Mouse (Mus musculus) hindbrain, embryonic 14.5 days (tissue): ENCODE results near the gene Acot1. TPM values are rescaled to one million over a fixed set of nuclear protein-coding genes. Genes with fewer than 3 reads are reported as not detected.
"Not testable (repeated sequence)": the region's sequence is repeated elsewhere in the genome, so short reads cannot be mapped to it uniquely, and the experiment has no call there.

Experiments
- ATAC-seq: fragments of 200-750 bp; cut with Nextera tagmentation; 2 replicates; pipeline ENCODE4 v1.8.0; 2017; ENCODE audit warnings: moderate number of reproducible peaks, mild to moderate bottlenecking, moderate TSS enrichment, moderate library complexity; ENCODE audit not compliant: low FRiP score
- DNase-seq: peaks from one replicate; pipeline ENCODE4 v3.0.0-alpha.2; 2015; ENCODE audit warnings: low spot score
- H3K27ac ChIP-seq: fragments of 300-500 bp; sonication (generic); 2 replicates; pipeline ENCODE4 v1.5.1; 2014; ENCODE audit warnings: mild to moderate bottlenecking, moderate library complexity
- H3K27me3 ChIP-seq: fragments of 300-500 bp; sonication (generic); 2 replicates; pipeline ENCODE4 v1.6.1; 2014; ENCODE audit warnings: mild to moderate bottlenecking, low read length, mixed read lengths; ENCODE audit not compliant: control insufficient read depth, insufficient read depth
- H3K36me3 ChIP-seq: fragments of 300-500 bp; sonication (generic); replicated peaks from 2 replicates; pipeline ENCODE4 v1.6.1; 2014; ENCODE audit not compliant: control insufficient read depth, insufficient read depth
- H3K4me1 ChIP-seq: fragments of 300-500 bp; sonication (generic); replicated peaks from 2 replicates; pipeline ENCODE4 v1.6.1; 2014; ENCODE audit warnings: antibody characterized with exemption, low read length, mixed read lengths; ENCODE audit not compliant: control insufficient read depth, insufficient read depth
- H3K4me2 ChIP-seq: fragments of 300-500 bp; sonication (generic); replicated peaks from 2 replicates; pipeline ENCODE4 v1.6.1; 2014; ENCODE audit warnings: mild to moderate bottlenecking, moderate library complexity
- H3K4me3 ChIP-seq: fragments of 300-500 bp; sonication (generic); replicated peaks from 2 replicates; pipeline ENCODE4 v1.5.1; 2014; ENCODE audit warnings: mild to moderate bottlenecking, low read length
- H3K9ac ChIP-seq: fragments of 300-500 bp; sonication (generic); 2 replicates; pipeline ENCODE4 v1.6.1; 2014
- H3K9me3 ChIP-seq: fragments of 300-500 bp; sonication (generic); 2 replicates; pipeline ENCODE4 v1.6.1; 2016; ENCODE audit warnings: low read length; ENCODE audit not compliant: control insufficient read depth
- WGBS: fragments of 180-500 bp; shearing (Covaris S2); extraction: QIAGEN DNeasy Blood & Tissue Kit; methylation state at CpG from one replicate; pipeline ENCODE4 v1.1.7; 2014; 5-methylcytosine and 5-hydroxymethylcytosine counted together
- polyA plus RNA-seq: library from polyadenylated mRNA; unstranded; fragments of >200 nt; fragmentation: Nextera tagmentation; extraction: Ambion mirVana; gene quantifications from 2 replicates; pipeline ENCODE4 v1.2.1, GENCODE M21; 2014

Acot1 gene
- polyA plus RNA-seq, 1 experiment from 2014 or later = 100 TPM

GRCm38 (mm10) chr12:84050744-84051143 is 41.5 kb downstream of the Acot1 start:
- ATAC-seq, H3K4me2 ChIP-seq, H3K4me1 ChIP-seq, H3K9ac ChIP-seq, DNase-seq, H3K36me3 ChIP-seq, H3K27ac ChIP-seq, H3K4me3 ChIP-seq: not testable (repeated sequence)
- 88% methylated on average over 5 of the region's 5 CpGs for WGBS
- peaks cover 16% of the 10 kb centered on the region; the same call in 1 of the 2 replicates for H3K9me3 ChIP-seq
- H3K27me3 ChIP-seq = peaks cover 13% of the 10 kb centered on the region; the same call in 1 of the 2 replicates

- 87% methylated on average over 5 of the region's 5 CpGs for WGBS
- H3K4me1 ChIP-seq = no peaks in the 10 kb centered on the region; the same call in 1 of the 2 replicates
Measured at GRCm38 (mm10) chr12:84051937-84052474, 42.7 kb downstream of the Acot1 start, which contains the start of gene Acot3. TSS of gene Acot3 (plus strand) at chr12:84052144.

GRCm38 (mm10) chr12:84052609-84053008 is 43.3 kb downstream of the Acot1 start:
- Histone ChIP-seq H3K4me3 (no peak overlapping the region), H3K4me1 (no peaks in the 10 kb centered on the region; the same call in 1 of the 2 replicates), H3K9me3 (peaks cover 12% of the 10 kb centered on the region; the same call in 1 of the 2 replicates), H3K9ac (no peak overlapping the region), H3K27me3 (peaks cover 13% of the 10 kb centered on the region; the same call in 1 of the 2 replicates), H3K36me3 (no peaks in the 10 kb centered on the region), H3K4me2 (peak overlapping the region; percentile 80), H3K27ac (no peak overlapping the region)
- 87% methylated on average over 7 of the region's 7 CpGs for WGBS
- no peak for ATAC-seq
- DNase-seq = no peak

More at GRCm38 (mm10) chr12:84051937-84052474, 42.7 kb downstream of the Acot1 start, which contains the start of gene Acot3:
- Histone ChIP-seq H3K9ac (no peak within 1 kb of the TSS), H3K27ac (no peak within 1 kb of the TSS), H3K27me3 (peaks cover 13% of the 10 kb centered on the region; the same call in 1 of the 2 replicates), H3K4me3 (peak within 1 kb of the TSS; percentile 42), H3K36me3 (no peaks in the 10 kb centered on the region), H3K4me2 (peak within 1 kb of the TSS; percentile 80), H3K9me3 (peaks cover 16% of the 10 kb centered on the region; the same call in 1 of the 2 replicates)
- DNase-seq = no peak
- ATAC-seq = no peak

GRCm38 (mm10) chr12:84053173-84053572 is 43.9 kb downstream of the Acot1 start:
- peaks cover 13% of the 10 kb centered on the region; the same call in 1 of the 2 replicates for H3K27me3 ChIP-seq
- ATAC-seq = no peak
- peak; percentile 50 for DNase-seq
- H3K9me3 ChIP-seq = peaks cover 7% of the 10 kb centered on the region; the same call in 1 of the 2 replicates
- H3K36me3 ChIP-seq = no peaks in the 10 kb centered on the region
- no peak overlapping the region for H3K27ac ChIP-seq
- H3K9ac ChIP-seq = peak overlapping the region; percentile 60
- 12% methylated on average over 16 of the region's 16 CpGs for WGBS
- peak overlapping the region; percentile 42 for H3K4me3 ChIP-seq
- H3K4me1 ChIP-seq = no peaks in the 10 kb centered on the region; the same call in 1 of the 2 replicates
- H3K4me2 ChIP-seq = peak overlapping the region; percentile 80

GRCm38 (mm10) chr12:84053679-84054391 is 44.5 kb downstream of the Acot1 start:
- 2% methylated on average over 34 of the region's 46 CpGs for WGBS

GRCm38 (mm10) chr12:84060946-84061345 is 51.7 kb downstream of the Acot1 start:
- Histone ChIP-seq H3K36me3 (no peaks in the 10 kb centered on the region), H3K27ac (no peak overlapping the region), H3K4me3 (no peak overlapping the region), H3K9me3 (no peaks in the 10 kb centered on the region), H3K4me2 (no peak overlapping the region), H3K4me1 (no peaks in the 10 kb centered on the region), H3K9ac (no peak overlapping the region), H3K27me3 (no peaks in the 10 kb centered on the region)
- ATAC-seq (no peak), DNase-seq (no peak)
- 30% methylated on average over 2 of the region's 2 CpGs for WGBS

More at GRCm38 (mm10) chr12:84053679-84054391, 44.5 kb downstream of the Acot1 start:
- Histone ChIP-seq H3K27me3 (peaks cover 13% of the 10 kb centered on the region; the same call in 1 of the 2 replicates), H3K36me3 (no peaks in the 10 kb centered on the region), H3K27ac (no peak overlapping the region), H3K4me3 (peak overlapping the region; percentile 42), H3K4me2 (peak overlapping the region; percentile 80), H3K9me3 (peaks cover under 1% of the 10 kb centered on the region; the same call in 1 of the 2 replicates), H3K9ac (peak overlapping the region; percentile 60), H3K4me1 (no peaks in the 10 kb centered on the region; the same call in 1 of the 2 replicates)
- ATAC-seq = no peak
- peak; percentile 48 for DNase-seq

GRCm38 (mm10) chr12:84062336-84062735 is 53.0 kb downstream of the Acot1 start:
- peaks cover 3% of the 10 kb centered on the region; the same call in 1 of the 2 replicates for H3K27me3 ChIP-seq
- no peak for ATAC-seq
- no peak overlapping the region for H3K9ac ChIP-seq

GRCm38 (mm10) chr12:84063228-84063627 is 53.9 kb downstream of the Acot1 start:
- no peak overlapping the region for H3K4me3 ChIP-seq
- H3K36me3 ChIP-seq = no peaks in the 10 kb centered on the region
- H3K9me3 ChIP-seq = no peaks in the 10 kb centered on the region
- ATAC-seq (no peak), DNase-seq (no peak)
- H3K4me2 ChIP-seq = no peak overlapping the region
- 72% methylated on average over 5 of the region's 5 CpGs for WGBS
- H3K9ac ChIP-seq = no peak overlapping the region
- H3K27ac ChIP-seq = no peak overlapping the region
- H3K27me3 ChIP-seq = peaks cover 8% of the 10 kb centered on the region
- H3K4me1 ChIP-seq = no peaks in the 10 kb centered on the region

More at GRCm38 (mm10) chr12:84062336-84062735, 53.0 kb downstream of the Acot1 start:
- no peaks in the 10 kb centered on the region for H3K36me3 ChIP-seq
- H3K4me1 ChIP-seq = no peaks in the 10 kb centered on the region
- WGBS = 94% methylated on average over 20 of the region's 20 CpGs
- no peaks in the 10 kb centered on the region for H3K9me3 ChIP-seq
- H3K4me3 ChIP-seq = no peak overlapping the region
- H3K4me2 ChIP-seq = no peak overlapping the region
- H3K27ac ChIP-seq = no peak overlapping the region
- no peak for DNase-seq

- DNase-seq = no peak
- no peak overlapping the region for H3K4me2 ChIP-seq
- peaks cover 14% of the 10 kb centered on the region for H3K27me3 ChIP-seq
- H3K36me3 ChIP-seq = no peaks in the 10 kb centered on the region
- H3K9ac ChIP-seq = no peak overlapping the region
- H3K27ac ChIP-seq = no peak overlapping the region
- 92% methylated on average over 2 of the region's 2 CpGs for WGBS
- ATAC-seq = no peak
- no peaks in the 10 kb centered on the region for H3K9me3 ChIP-seq
- no peaks in the 10 kb centered on the region for H3K4me1 ChIP-seq
- no peak overlapping the region for H3K4me3 ChIP-seq
Measured at GRCm38 (mm10) chr12:84063833-84064232, 54.5 kb downstream of the Acot1 start.
